Mouse (Mus musculus) thymus, adult 2 months (tissue): Measurements from ENCODE around the gene Soat1.

ENCODE experiments used
- CTCF ChIP-seq: fragments of 200-500 bp; IDR thresholded peaks from 2 replicates; pipeline ENCODE4 v1.5.1; 2012; ENCODE audit warnings: mild to moderate bottlenecking, control low read depth, low read length, moderate library complexity, borderline replicate concordance; ENCODE audit not compliant: control insufficient read depth, poor library complexity, insufficient read depth; ENCODE audit errors: extremely low read depth
- POLR2A ChIP-seq: fragments of 200-500 bp; IDR thresholded peaks from 2 replicates; pipeline ENCODE4 v1.6.1; 2012; ENCODE audit warnings: mild to moderate bottlenecking, low read length, control low read depth, moderate library complexity; ENCODE audit not compliant: control insufficient read depth, poor library complexity, insufficient read depth; ENCODE audit errors: extremely low read depth

GRCm38 (mm10) chr1:156422856-156423255 lies 51.3 kb downstream of the Soat1 start:
- TF ChIP-seq CTCF (no peak), POLR2A (no peak)
